Mouse (Mus musculus) adipocyte (in vitro differentiated cells): ENCODE measurements around the gene Ext2.
A peak's percentile ranks its signal among the peaks of the same experiment; 100 is the strongest.

Source experiments
- DNase-seq: peaks from one replicate; pipeline ENCODE4 v3.0.0-alpha.2; 2016; ENCODE audit warnings: low spot score

Ext2 gene

DNA sequence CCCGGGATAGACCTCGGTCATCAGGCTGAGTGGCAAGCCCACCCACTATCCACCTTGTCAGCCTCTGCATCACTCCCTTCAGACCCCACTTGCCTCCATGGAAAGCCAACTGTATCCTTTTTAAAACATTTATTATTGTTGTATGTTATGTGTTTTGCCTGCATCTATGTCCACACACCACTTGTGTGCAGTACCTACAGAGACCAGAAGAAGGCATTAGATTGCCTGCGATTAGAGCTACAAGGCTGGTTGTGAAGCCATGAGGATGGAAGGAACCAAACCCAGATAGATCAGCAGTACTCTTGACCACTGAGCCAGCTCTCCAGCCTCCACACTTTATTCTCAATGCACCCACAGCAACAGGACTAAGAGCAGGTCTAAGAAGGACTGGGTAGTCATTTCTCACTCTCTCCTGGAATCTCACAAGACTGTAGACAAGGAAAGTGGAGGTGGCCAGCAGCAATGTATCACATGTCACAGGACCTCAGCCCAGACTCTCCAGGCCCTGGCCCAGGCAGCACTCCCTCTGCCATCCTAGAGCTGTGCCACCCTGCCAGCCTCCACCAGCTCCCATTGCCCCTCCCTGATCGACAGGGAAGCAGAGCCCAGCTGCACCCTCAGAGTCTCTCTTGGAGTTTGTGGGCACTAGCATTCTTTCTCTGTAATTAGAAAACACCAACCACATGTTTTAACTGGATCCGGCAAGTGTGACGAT is 15.7 kb downstream of the Ext2 start:
- no peak for DNase-seq

DNA sequence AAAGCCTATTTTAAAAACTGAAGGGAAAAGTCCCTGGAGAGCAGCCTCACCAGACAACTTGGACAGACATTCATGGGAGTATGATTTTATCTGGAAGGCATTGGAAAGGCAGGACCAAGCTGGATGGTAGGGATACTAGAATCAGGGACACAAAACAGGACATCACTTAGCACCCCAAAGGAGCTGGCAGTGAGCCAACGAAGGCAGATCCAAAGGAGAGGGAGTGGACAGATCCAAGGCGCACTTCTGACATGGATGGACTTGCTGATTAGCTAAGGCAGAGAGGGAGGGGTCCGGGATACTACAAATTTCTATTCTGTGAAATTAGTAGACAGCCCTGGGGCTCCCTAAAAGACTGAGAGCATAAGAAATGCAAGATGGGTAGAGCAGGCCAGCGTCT is 16.8 kb downstream of the Ext2 start:
- DNase-seq, result no peak

GRCm38 (mm10) chr2:93805066-93805465 is 17.3 kb downstream of the Ext2 start:
- DNase-seq, result no peak

GRCm38 (mm10) chr2:93802947-93803346 is 19.4 kb downstream of the Ext2 start:
- DNase-seq, result no peak

GRCm38 (mm10) chr2:93801097-93801496 is 21.3 kb downstream of the Ext2 start:
- DNase-seq, result no peak

DNA sequence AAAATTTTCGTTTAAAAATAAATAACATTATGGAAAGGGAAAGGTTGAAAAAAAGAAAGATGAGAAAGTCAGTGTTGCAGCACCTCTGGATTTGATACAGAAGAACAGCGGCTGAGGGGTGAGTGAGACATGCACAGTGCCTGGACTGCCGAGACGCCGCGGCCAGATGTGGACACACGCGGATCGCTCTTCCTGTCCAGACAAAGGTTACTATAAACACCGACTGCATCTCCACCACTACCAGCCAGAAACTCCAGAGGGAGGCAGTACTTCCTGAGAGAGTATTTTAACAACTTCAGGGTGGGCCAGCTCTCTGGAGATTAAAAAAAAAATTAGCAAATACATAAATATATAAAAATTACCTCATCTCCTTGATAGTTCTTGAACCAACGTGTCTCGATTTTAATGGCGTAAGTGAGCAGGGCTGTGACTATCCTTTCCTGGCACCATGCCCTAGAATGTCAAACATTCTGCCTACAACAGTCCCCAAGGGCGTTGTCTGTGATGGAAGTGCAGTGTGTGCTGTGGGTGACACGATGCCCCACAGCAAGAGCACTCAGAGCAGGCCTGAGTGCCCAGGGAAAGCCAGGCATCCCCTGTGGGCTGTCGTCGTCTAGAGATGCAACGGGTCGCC is 25.1 kb downstream of the Ext2 start:
- DNase-seq, result no peak

GRCm38 (mm10) chr2:93794375-93794774 is 28.0 kb downstream of the Ext2 start:
- DNase-seq, result peak; percentile 38

GRCm38 (mm10) chr2:93791516-93792499 is 30.6 kb downstream of the Ext2 start:
- DNase-seq, result peak; percentile 95

GRCm38 (mm10) chr2:93790798-93791345 is 31.5 kb downstream of the Ext2 start:
- DNase-seq, result no peak

GRCm38 (mm10) chr2:93788557-93788956 is 33.8 kb downstream of the Ext2 start:
- no peak for DNase-seq

DNA sequence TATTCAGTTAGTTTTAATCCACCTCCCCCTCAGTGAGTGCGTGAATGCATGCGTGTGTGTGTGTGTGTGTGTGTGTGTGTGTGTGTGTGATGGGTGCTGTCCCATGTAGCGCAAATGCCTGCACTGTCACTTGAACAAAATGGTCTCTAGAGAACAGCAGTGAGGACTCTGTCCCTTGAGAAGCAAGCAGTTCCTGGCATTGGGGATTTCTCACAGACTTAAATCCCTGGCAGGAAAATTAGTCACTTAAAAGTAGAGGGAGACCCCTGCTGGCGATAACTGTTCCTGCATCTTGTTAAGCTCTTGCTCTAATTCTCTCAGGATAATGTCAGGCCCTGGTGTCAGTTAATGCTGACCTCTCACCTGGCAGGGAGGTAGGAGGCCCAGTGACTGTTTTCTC is 36.2 kb downstream of the Ext2 start:
- DNase-seq, result peak; percentile 91

- no peak for DNase-seq
Observed at GRCm38 (mm10) chr2:93785432-93785798, 37.0 kb downstream of the Ext2 start.

- DNase-seq, result no peak
Observed at GRCm38 (mm10) chr2:93784721-93785431, 37.5 kb downstream of the Ext2 start.

DNA sequence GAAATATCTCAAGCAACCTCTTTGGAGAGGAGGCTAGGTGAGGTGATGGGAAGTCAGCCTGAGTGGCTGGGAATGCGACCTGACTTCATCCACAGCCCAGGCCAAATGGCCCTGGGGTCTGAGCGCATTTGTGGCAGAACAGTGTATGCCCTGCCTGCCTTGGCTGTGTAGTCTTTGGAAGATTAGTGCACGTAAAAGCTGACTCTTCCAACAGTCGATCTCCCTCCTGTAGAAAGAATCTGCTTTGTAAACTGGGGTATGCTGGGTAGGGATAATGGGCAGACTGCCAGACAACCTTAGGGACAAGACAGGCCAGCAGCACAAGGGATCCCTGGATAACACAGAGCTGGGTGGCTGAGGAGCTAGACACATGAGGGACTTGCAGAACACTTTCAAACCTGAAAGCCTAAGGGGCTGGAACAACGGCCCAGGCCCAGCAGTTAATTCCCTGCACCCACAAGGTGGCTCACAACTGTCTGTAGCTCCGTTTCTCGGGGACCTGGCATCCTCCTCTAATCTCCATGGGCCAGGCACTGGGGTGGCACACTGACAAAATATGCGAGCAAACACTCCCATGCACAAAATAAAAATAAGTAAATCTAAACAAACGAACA is 38.3 kb downstream of the Ext2 start:
- DNase-seq, result no peak

DNA sequence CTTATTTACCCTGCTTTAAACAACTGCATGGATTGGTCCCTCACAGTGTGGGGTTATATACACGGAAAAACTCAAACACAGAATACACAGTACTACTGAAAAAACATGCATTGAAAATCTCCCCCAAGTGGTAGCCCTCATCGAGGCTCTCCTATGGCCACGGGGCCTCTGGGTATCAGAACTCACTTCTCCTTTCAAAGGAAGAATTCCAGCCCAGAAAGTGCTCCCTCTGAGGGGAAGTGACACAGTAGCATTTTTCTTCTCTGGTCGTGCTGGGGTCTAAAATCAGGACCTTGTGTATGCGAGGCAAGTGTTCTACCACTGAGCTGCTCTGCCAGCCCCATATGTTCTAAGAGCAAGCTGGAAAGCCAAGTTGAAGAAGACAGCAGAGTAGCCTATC is 39.7 kb downstream of the Ext2 start:
- DNase-seq, result no peak

DNA sequence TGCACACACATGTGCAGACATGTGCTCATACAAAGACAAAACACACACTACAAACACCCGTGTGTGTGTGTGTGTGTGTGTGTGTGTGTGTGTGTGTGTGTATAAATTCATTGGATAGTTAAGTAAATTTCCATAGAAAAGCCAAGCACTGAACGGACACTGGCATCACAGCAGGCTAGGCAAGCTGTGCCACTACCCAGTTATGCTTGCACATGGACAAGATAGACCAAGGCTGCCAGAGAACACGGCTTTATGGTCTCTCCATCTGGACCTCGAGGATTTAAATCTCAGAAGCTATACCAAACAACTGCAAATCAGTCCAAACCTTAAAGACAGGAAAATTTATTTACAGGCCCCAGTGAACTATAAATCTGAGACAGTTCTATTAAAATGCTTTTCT is 40.2 kb downstream of the Ext2 start:
- no peak for DNase-seq

GRCm38 (mm10) chr2:93780528-93780927 is 41.8 kb downstream of the Ext2 start:
- no peak for DNase-seq

DNA sequence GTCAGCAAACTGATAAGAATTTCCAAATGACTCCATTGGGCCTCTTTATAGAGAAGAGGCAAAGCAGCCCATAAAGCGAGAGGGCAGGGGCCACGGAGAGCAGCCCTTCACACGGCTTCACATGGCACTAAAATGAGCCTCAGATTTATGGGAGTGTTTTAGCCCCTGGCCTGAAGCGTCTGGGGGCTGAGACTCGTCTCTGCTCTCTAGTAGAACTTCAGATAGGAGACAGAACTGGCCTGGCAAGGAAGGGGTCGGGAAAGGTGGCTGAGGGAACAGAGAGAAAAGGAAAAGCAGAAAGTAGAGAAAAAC is 42.5 kb downstream of the Ext2 start:
- DNase-seq, result no peak

GRCm38 (mm10) chr2:93779081-93779896 is 43.1 kb downstream of the Ext2 start:
- DNase-seq, result peak; percentile 21

DNA sequence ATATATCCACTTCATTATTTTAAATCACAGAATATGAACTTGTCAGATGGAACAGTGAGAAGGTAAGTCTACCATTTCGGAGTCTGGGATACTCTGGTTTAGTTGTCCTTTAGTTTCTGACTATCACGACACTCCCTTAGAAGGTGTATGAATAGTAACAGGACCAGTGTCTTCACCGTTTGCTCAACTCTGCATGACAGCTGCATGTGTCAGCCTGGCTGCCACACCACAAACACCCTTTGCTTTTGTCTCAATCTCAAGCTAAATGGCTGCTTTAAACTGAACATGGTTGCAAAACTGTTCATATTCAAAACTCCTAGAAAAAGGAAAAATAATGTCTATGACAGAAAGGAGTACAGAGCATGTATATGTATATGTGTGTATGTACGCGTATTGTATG is 43.8 kb downstream of the Ext2 start:
- no peak for DNase-seq

- DNase-seq, result peak; percentile 39
Observed at GRCm38 (mm10) chr2:93777056-93777430, 45.3 kb downstream of the Ext2 start.
